Mouse (Mus musculus) embryo, embryonic 9.5 days (tissue): Measurements from ENCODE around the gene Peg10.

Source experiments
- DNase-seq: peaks from one replicate; pipeline ENCODE4 v3.0.0-alpha.2; 2017; ENCODE audit errors: extremely low spot score

Gene Peg10

DNA sequence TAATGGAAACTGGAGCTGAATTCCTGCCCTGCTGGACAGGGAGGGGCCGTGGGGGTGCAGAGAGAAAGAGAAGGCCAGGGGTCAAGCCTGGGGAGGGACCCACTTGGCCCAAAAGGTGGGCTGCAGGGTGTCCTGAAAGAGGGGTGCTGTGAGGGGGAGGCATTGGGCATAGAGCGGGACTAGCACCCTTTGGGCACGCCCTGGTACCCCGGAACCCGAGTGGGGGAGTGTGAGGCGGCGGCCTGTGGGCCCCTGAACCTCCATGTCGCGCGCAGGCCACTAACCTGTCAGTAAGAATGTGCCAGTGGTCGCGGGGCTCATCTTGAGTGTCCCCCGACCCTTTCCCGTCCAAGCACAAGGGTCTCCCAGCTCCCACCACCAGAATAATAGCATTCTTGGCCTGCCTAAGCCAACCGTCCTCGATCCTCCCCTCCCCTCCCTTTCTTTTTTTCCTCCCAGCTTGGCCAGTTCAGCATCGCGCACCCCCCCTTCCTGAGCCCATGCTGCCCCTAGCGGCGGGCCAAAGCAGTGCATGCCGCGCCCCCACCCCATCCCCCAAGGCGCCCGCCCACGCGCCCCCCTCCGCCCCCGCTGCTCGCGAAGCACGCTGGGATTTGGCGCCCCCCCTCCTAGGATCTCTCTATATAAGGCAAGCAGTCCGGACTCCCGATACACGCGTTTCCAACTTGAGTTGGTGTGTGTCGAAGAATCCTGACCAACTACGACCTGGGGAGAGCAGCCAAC, at the start of gene Peg10, which contains the start of gene Sgce:
TSS of gene Peg10 (plus strand) at position 611 of the 744 bp plus-strand sequence.
TSS of gene Sgce (minus strand) at position 512 of the 744 bp plus-strand sequence.
- DNase-seq: peak; percentile 89

GRCm38 (mm10) chr6:4701641-4702040, 45.5 kb upstream of the Peg10 start:
- DNase-seq: no peak

DNA sequence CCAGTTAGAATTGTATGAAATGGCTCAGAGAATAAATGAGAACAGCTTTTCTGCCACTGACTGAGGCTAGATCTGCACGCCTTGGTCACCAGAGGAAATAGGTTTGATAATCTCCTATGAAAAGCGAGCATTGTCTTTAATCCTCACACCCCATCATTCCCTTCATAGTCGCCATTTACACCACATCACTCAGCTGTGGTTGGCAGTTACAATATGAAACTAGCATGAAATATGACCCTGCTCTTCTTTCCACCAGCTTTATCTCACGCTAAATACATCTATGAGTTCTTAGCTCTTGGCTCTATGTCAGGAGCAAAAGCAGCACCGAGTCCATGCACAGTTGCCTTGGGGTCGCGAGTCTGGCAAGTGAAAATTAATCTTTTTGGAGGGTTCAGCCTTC, 43.2 kb upstream of the Peg10 start:
- no peak for DNase-seq

GRCm38 (mm10) chr6:4706415-4706814, 40.7 kb upstream of the Peg10 start:
- DNase-seq: no peak

DNA sequence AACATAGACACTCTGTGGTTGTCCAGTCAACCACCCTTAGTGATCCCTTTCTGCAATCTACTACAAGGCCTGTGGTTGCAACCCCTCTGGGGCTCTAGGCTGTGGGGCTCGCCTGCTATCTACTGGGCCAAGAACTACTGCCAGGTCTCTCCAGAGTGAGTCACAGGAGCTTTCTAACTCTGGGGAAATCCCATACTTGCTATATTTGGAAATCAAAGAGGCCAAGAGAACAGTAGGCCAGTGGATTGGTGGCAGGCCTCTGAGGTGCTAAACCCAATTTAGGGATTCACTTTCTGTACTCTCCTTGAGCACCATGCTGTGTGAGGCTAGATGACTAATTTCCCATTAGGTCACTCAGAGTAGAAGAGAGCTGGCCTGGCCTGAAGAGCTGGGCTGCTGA, 38.1 kb upstream of the Peg10 start:
- DNase-seq: no peak

GRCm38 (mm10) chr6:4716171-4716570, 30.9 kb upstream of the Peg10 start:
- DNase-seq: no peak

GRCm38 (mm10) chr6:4717344-4717743, 29.8 kb upstream of the Peg10 start:
- no peak for DNase-seq

GRCm38 (mm10) chr6:4722142-4722541, 25.0 kb upstream of the Peg10 start:
- no peak for DNase-seq

DNA sequence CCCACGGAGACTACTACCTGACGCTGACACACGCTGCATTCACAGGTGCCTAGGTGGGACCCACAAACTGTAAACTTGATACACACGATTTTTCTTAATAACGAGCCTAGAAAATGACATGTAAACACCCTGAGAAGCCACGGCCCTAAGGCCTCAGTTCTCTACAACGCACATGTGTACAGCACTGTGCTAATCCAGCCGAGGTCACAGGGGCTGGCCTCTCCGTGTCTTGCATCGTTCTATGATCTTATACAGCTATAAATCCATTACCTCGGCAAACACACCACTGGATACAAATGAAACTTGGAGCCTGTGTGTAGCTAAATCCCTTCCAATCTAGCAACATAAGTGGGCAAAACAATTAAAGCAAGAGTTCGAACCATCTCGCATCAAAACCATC, 24.4 kb upstream of the Peg10 start:
- DNase-seq: no peak

GRCm38 (mm10) chr6:4723998-4724757, 22.9 kb upstream of the Peg10 start:
- DNase-seq: no peak

DNA sequence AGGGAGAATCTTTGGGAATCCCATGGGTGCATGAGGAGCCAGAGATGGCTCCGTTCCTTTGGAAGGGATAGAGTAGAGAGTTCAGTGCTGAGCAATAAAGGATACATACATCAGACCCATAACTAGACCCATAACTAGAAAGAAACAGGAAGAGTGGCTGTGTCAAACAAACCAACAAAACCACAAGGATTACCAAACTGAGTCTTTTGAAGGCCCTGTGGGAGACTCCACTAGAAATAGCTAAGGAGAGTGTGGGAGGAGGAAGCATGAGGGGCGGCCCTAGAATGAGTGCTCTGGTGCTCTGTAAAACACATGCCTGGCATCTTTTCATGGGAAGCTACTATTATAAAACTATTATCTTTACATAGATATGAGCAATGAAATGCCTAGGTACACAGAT, 18.8 kb upstream of the Peg10 start:
- no peak for DNase-seq

DNA sequence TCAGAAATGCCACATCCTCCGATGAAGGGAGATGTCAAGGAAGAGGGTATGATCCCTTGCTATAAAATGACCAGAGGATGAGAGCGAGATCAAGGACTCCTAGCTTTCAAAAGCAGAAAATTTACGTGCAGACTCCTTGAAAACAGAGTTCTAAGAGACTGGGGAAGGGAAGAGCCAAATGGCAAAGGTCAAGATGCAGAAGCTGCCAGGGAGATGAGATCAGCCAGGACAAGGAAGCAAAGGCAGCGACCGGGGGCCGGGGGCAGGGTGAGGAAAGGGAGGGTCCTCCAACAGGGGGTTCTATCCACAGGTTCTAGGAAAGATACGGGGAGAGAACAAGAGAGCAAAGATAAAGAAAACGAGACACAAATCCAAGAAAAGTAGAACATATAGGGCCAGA, 15.4 kb upstream of the Peg10 start:
- no peak for DNase-seq

GRCm38 (mm10) chr6:4733208-4733607, 13.9 kb upstream of the Peg10 start:
- DNase-seq: no peak

GRCm38 (mm10) chr6:4736372-4736771, 10.7 kb upstream of the Peg10 start:
- DNase-seq: no peak

DNA sequence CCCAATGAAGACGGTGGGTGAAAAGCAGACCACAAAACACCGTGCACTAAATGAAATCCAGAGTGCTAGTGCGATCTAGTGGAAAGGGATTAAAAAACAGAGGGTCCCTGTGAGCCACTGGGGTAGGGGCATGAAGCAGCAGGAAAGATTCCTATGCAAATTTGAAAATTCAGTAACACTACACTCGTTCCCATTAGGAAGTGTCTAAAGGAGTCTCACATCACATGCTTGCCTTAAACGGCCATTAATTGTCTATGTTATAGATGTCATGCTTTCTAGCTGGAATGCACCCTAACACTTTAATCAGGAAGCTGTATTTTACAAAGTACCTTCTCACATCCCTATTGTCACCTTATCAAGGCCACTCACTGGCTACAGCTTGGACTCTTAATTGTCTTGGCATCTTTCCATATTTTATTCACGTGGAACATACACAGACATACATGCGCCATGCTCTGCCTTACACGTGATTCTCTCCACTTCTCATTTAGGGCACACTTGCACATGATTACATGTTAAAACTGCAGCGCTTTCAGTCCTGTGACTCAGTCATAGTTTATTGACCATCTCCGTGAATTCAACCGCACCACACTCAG, 9.0 kb upstream of the Peg10 start:
- DNase-seq: no peak

DNA sequence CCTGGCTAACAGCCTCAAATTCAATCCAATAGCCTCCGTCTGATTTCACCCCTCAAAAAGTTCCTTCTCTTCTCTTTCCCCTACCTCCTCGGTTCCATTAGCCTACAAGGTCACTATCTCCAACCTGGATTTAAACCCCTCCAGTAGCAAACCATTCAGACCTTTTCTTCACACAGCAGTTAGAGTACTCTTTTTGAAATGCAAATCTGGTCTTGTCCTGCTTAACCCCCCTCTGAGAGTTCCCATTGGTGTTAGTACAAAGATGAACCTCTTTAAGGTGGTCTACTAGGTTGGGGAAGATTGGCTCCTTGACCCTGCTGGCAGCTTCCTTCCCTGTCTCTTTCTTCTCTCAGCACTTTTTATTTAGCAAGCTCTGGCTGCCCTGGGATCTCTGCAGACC, 8.4 kb upstream of the Peg10 start:
- no peak for DNase-seq

DNA sequence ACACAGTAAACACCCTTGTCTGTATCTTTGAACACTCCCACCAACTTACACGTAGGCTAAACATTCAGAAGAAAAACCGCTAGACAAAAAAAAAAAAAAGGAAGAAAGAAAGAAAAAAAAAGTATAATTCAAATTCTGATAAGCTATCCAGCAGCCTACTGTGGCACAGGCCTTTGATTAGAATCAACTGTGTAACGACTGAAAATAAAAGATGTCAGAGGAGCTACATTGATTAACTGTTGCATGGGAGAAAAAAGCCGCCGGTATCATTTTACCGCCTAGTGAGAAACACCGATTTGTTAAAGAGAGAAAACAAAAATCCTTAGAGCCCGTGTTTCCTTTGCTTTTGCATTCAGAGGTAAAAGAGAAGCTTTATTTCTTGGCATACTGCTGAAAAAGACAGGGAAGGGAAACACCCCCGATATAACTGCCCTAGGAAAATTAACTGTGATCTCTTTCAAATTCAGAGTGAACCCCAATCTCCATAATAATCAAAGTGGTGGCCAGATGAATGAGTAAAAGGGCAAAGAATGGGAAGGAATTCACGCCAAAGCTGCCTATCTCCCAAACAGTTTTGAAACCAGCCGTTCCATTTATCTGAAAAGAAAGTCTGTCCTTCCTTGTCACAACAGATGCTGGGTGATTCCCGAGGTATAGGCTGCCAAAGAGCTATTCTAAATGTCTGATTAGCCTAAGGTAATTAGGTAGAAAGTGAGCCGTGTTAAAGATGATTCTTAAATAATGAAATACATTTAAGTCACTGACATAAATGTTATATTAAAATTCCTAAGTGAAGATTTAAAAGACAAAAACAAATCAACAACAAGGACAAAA, 7.4 kb upstream of the Peg10 start:
- no peak for DNase-seq

DNA sequence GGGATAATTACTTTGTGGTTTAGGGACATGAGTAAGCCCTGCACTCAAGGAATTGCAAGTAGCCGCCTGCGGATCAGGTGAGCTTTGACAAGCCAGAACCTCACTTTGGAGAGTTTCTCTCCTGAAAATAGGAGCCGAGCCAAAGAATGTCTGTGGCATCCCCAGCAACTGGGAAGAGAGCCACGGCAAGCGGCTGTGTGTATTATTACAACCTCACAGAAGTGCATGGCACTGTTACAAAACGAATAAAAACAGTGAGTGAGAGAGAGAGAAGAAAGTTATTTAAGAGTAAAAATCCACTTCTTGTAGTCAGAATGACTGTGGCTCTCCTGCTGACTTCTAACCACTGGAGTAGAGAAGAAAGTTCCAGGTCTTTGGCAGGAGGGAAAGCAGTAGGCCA, 6.6 kb upstream of the Peg10 start:
- DNase-seq: no peak

GRCm38 (mm10) chr6:4746036-4746695, 940 bp upstream of the Peg10 start:
- peak; percentile 41 for DNase-seq

- no peak for DNase-seq
Observed at GRCm38 (mm10) chr6:4747677-4748505, 785 bp downstream of the Peg10 start.
